Mouse (Mus musculus) midbrain, embryonic 12.5 days (tissue): ENCODE measurements around the gene Slc6a21. TPM values are rescaled to one million over a fixed set of nuclear protein-coding genes. Genes with fewer than 3 reads are reported as not detected.

ENCODE experiments used
- ATAC-seq: fragments of 200-750 bp; cut with Nextera tagmentation; 2 replicates; pipeline ENCODE4 v1.8.0; 2017; ENCODE audit warnings: low read depth, moderate TSS enrichment, moderate library complexity; ENCODE audit not compliant: low FRiP score
- H3K27ac ChIP-seq: fragments of 300-500 bp; sonication (generic); replicated peaks from 2 replicates; pipeline ENCODE4 v1.5.1; 2016; ENCODE audit warnings: mild to moderate bottlenecking
- H3K27me3 ChIP-seq: fragments of 300-500 bp; sonication (generic); 2 replicates; pipeline ENCODE4 v1.6.1; 2016; ENCODE audit warnings: mild to moderate bottlenecking
- H3K36me3 ChIP-seq: fragments of 300-500 bp; sonication (generic); 2 replicates; pipeline ENCODE4 v1.6.1; 2016
- H3K4me1 ChIP-seq: fragments of 300-500 bp; sonication (generic); 2 replicates; pipeline ENCODE4 v1.6.1; 2016
- H3K4me2 ChIP-seq: fragments of 300-500 bp; sonication (generic); replicated peaks from 2 replicates; pipeline ENCODE4 v1.6.1; 2016; ENCODE audit warnings: mild to moderate bottlenecking, moderate library complexity
- H3K4me3 ChIP-seq: fragments of 300-500 bp; sonication (generic); 2 replicates; pipeline ENCODE4 v1.5.1; 2016; ENCODE audit warnings: mild to moderate bottlenecking
- H3K9ac ChIP-seq: fragments of 300-500 bp; sonication (generic); replicated peaks from 2 replicates; pipeline ENCODE4 v1.6.1; 2016; ENCODE audit warnings: mild to moderate bottlenecking, moderate library complexity
- H3K9me3 ChIP-seq: fragments of 300-500 bp; sonication (generic); 2 replicates; pipeline ENCODE4 v1.6.1; 2016; ENCODE audit warnings: mild to moderate bottlenecking
- WGBS: fragments of 180-500 bp; shearing (Covaris S2); methylation state at CpG from one replicate; pipeline ENCODE4 v1.1.7; 2016; 5-methylcytosine and 5-hydroxymethylcytosine counted together
- polyA plus RNA-seq: library from polyadenylated mRNA; unstranded; fragments of >200 nt; fragmentation: Nextera tagmentation; extraction: Ambion mirVana; gene quantifications from 2 replicates; pipeline ENCODE4 v1.2.1, GENCODE M21; 2016

Slc6a21 gene
- polyA plus RNA-seq, 1 experiment from 2014 or later: not detected

- Histone ChIP-seq H3K4me3 (no peak overlapping the region), H3K27ac (no peak overlapping the region), H3K4me2 (no peak overlapping the region), H3K4me1 (no peaks in the 10 kb centered on the region), H3K27me3 (peaks cover 2% of the 10 kb centered on the region; the same call in 1 of the 2 replicates), H3K36me3 (no peaks in the 10 kb centered on the region), H3K9me3 (no peaks in the 10 kb centered on the region), H3K9ac (no peak overlapping the region)
- ATAC-seq: no peak
- WGBS: 88% methylated on average over 8 of the region's 8 CpGs
These were observed 18.0 kb upstream of the Slc6a21 start for GRCm38 (mm10) chr7:45259281-45259680.

GRCm38 (mm10) chr7:45262266-45262665 lies 15.0 kb upstream of the Slc6a21 start:
- no peak overlapping the region for H3K4me3 ChIP-seq
- WGBS: 72% methylated on average over 7 of the region's 7 CpGs
- no peaks in the 10 kb centered on the region for H3K36me3 ChIP-seq
- H3K27me3 ChIP-seq: peaks cover 2% of the 10 kb centered on the region; the same call in 1 of the 2 replicates
- H3K9ac ChIP-seq: no peak overlapping the region
- H3K4me1 ChIP-seq: no peaks in the 10 kb centered on the region
- ATAC-seq: no peak
- H3K4me2 ChIP-seq: no peak overlapping the region
- no peak overlapping the region for H3K27ac ChIP-seq
- no peaks in the 10 kb centered on the region for H3K9me3 ChIP-seq

GRCm38 (mm10) chr7:45263006-45263607 lies 14.2 kb upstream of the Slc6a21 start:
- no peaks in the 10 kb centered on the region for H3K4me1 ChIP-seq
- ATAC-seq: no peak
- no peak overlapping the region for H3K4me3 ChIP-seq
- no peak overlapping the region for H3K9ac ChIP-seq
- H3K27ac ChIP-seq: no peak overlapping the region
- peaks cover 4% of the 10 kb centered on the region for H3K27me3 ChIP-seq
- WGBS: 77% methylated on average over 7 of the region's 7 CpGs
- H3K4me2 ChIP-seq: no peak overlapping the region
- H3K36me3 ChIP-seq: no peaks in the 10 kb centered on the region
- no peaks in the 10 kb centered on the region for H3K9me3 ChIP-seq

GRCm38 (mm10) chr7:45264348-45264747 lies 13.0 kb upstream of the Slc6a21 start:
- Histone ChIP-seq H3K27ac (no peak overlapping the region), H3K4me1 (no peaks in the 10 kb centered on the region), H3K4me2 (no peak overlapping the region), H3K4me3 (no peak overlapping the region), H3K27me3 (peaks cover 6% of the 10 kb centered on the region; the same call in 1 of the 2 replicates), H3K9me3 (no peaks in the 10 kb centered on the region), H3K9ac (no peak overlapping the region), H3K36me3 (no peaks in the 10 kb centered on the region)
- ATAC-seq: no peak
- WGBS: 76% methylated on average over 3 of the region's 3 CpGs

- Histone ChIP-seq H3K27ac (no peak overlapping the region), H3K4me2 (no peak overlapping the region), H3K4me3 (no peak overlapping the region), H3K4me1 (no peaks in the 10 kb centered on the region), H3K9me3 (no peaks in the 10 kb centered on the region), H3K36me3 (no peaks in the 10 kb centered on the region), H3K27me3 (peaks cover 6% of the 10 kb centered on the region; the same call in 1 of the 2 replicates), H3K9ac (no peak overlapping the region)
- ATAC-seq: no peak
- 77% methylated on average over 1 of the region's 1 CpGs for WGBS
These were observed 11.8 kb upstream of the Slc6a21 start for GRCm38 (mm10) chr7:45265518-45265917.

- H3K4me1 ChIP-seq: 0 out of 2 replicates have a peak, but pooled peaks cover 8% of the 10 kb centered on the region
- H3K27me3 ChIP-seq: peaks cover 14% of the 10 kb centered on the region
- no peak overlapping the region; the same call in 1 of the 2 replicates for H3K9ac ChIP-seq
- ATAC-seq: no peak
- no peak overlapping the region for H3K4me3 ChIP-seq
- H3K4me2 ChIP-seq: no peak overlapping the region
- 61% methylated on average over 10 of the region's 10 CpGs for WGBS
- H3K27ac ChIP-seq: 0 out of 2 replicates have a peak overlapping the region, but pooled peaks have one; percentile 20
- no peaks in the 10 kb centered on the region for H3K36me3 ChIP-seq
- H3K9me3 ChIP-seq: no peaks in the 10 kb centered on the region
These were observed 4.4 kb upstream of the Slc6a21 start for GRCm38 (mm10) chr7:45272786-45273412.

- no peaks in the 10 kb centered on the region for H3K9me3 ChIP-seq
- H3K27ac ChIP-seq: no peak overlapping the region
- H3K4me1 ChIP-seq: 0 out of 2 replicates have a peak, but pooled peaks cover 8% of the 10 kb centered on the region
- 89% methylated on average over 8 of the region's 8 CpGs for WGBS
- no peaks in the 10 kb centered on the region for H3K36me3 ChIP-seq
- no peak overlapping the region for H3K4me2 ChIP-seq
- no peak for ATAC-seq
- no peak overlapping the region for H3K4me3 ChIP-seq
- H3K27me3 ChIP-seq: peaks cover 11% of the 10 kb centered on the region
- no peak overlapping the region for H3K9ac ChIP-seq
These were observed 3.6 kb upstream of the Slc6a21 start for GRCm38 (mm10) chr7:45273672-45274071.

GRCm38 (mm10) chr7:45286486-45286885 lies 9.2 kb downstream of the Slc6a21 start:
- Histone ChIP-seq H3K9ac (no peak overlapping the region), H3K36me3 (no peaks in the 10 kb centered on the region), H3K27me3 (peaks cover 8% of the 10 kb centered on the region; the same call in 1 of the 2 replicates), H3K4me3 (no peak overlapping the region), H3K4me2 (no peak overlapping the region), H3K9me3 (no peaks in the 10 kb centered on the region), H3K27ac (no peak overlapping the region), H3K4me1 (no peaks in the 10 kb centered on the region)
- ATAC-seq: no peak
- 89% methylated on average over 13 of the region's 13 CpGs for WGBS

- no peak overlapping the region for H3K27ac ChIP-seq
- H3K4me3 ChIP-seq: no peak overlapping the region
- H3K9ac ChIP-seq: no peak overlapping the region
- H3K9me3 ChIP-seq: no peaks in the 10 kb centered on the region
- H3K4me1 ChIP-seq: no peaks in the 10 kb centered on the region
- no peak for ATAC-seq
- 88% methylated on average over 1 of the region's 1 CpGs for WGBS
- H3K4me2 ChIP-seq: no peak overlapping the region
- H3K36me3 ChIP-seq: no peaks in the 10 kb centered on the region
- H3K27me3 ChIP-seq: no peaks in the 10 kb centered on the region
These were observed 19.3 kb downstream of the Slc6a21 start for GRCm38 (mm10) chr7:45296626-45297025.

- H3K36me3 ChIP-seq: no peaks in the 10 kb centered on the region
- no peak overlapping the region for H3K9ac ChIP-seq
- H3K27me3 ChIP-seq: no peaks in the 10 kb centered on the region
- no peak overlapping the region for H3K4me2 ChIP-seq
- no peak overlapping the region for H3K4me3 ChIP-seq
- no peak overlapping the region for H3K27ac ChIP-seq
- 67% methylated on average over 3 of the region's 3 CpGs for WGBS
- H3K9me3 ChIP-seq: no peaks in the 10 kb centered on the region
- no peak for ATAC-seq
- H3K4me1 ChIP-seq: no peaks in the 10 kb centered on the region
These were observed 20.2 kb downstream of the Slc6a21 start for GRCm38 (mm10) chr7:45297563-45297962.

GRCm38 (mm10) chr7:45299752-45300151 lies 22.4 kb downstream of the Slc6a21 start:
- Histone ChIP-seq H3K9me3 (no peaks in the 10 kb centered on the region), H3K4me2 (no peak overlapping the region), H3K27ac (no peak overlapping the region), H3K4me1 (peaks cover 8% of the 10 kb centered on the region; the same call in 1 of the 2 replicates), H3K27me3 (peaks cover 11% of the 10 kb centered on the region; the same call in 1 of the 2 replicates), H3K4me3 (no peak overlapping the region), H3K9ac (no peak overlapping the region), H3K36me3 (no peaks in the 10 kb centered on the region)
- WGBS: 16% methylated on average over 5 of the region's 5 CpGs
- ATAC-seq: no peak

- Histone ChIP-seq H3K27ac (no peak overlapping the region), H3K27me3 (peaks cover 15% of the 10 kb centered on the region; the same call in 1 of the 2 replicates), H3K4me3 (no peak overlapping the region), H3K4me2 (no peak overlapping the region), H3K9me3 (no peaks in the 10 kb centered on the region), H3K4me1 (peaks cover 13% of the 10 kb centered on the region; the same call in 1 of the 2 replicates), H3K36me3 (no peaks in the 10 kb centered on the region), H3K9ac (no peak overlapping the region)
- no peak for ATAC-seq
- WGBS: 10% methylated on average over 6 of the region's 6 CpGs
These were observed 23.0 kb downstream of the Slc6a21 start for GRCm38 (mm10) chr7:45300270-45300669.
